Mouse (Mus musculus): ENCODE measurements around the gene Kcnk12.

The Kcnk12 gene

DNA sequence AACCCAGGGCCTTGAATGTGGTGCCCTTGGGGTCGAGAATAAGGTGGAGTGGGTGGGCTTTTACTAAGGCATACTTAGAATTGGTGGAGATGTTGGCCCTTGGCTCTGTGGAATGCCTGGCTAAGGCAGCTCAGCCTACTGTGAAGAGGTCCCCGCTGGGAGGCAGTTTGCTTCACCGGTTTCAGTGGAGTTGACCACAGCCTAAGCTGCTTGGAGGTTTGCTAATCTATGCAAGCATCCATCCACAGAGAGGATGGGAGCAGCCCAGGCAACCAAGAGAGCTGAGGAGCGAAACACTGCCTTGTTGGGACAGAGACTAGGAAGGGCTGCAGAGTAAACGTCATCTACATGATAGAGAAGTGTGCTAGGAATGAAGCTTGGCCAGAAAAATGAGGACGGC is 101.0 kb downstream of the Kcnk12 start:
- DNase-seq: no peak

DNA sequence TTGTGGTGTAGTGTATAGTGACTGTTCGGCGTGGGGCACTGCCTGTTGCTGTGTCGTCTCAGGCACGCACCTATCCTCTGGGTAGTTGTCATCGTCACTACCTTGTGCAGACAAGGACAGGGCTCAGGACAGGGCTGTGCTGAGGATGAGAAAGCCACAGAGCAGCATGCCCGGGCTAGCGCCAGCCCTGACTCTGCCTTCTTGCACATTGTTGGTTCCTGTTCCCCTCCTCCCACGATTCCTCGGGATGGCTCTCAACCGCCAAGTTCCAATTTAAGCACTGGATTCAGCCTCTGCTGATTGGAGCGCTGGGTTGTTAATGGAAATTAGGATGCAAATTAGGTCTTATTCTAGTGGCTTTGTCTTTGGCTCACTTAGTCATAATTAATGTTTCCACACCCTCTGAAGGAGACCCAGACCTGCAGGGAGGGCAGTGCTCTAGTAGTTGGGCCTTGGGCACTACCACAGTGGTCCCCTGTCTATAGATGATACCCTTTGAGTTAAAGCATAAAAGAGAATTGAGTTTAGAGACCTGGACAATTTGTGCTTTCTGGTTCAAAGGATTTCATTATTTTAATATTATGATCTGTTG is 101.8 kb downstream of the Kcnk12 start:
- DNase-seq: no peak

Data from layer of hippocampus, adult 9-11 months (tissue).